Mouse (Mus musculus) liver, adult 2 months (tissue): Measurements from ENCODE around the gene Prdm16.

Experiments
- CTCF ChIP-seq: fragments of 200-500 bp; IDR thresholded peaks from 2 replicates; pipeline ENCODE4 v1.5.1; 2011; ENCODE audit warnings: low read depth, low read length, control low read depth
- POLR2A ChIP-seq: fragments of 200-500 bp; IDR thresholded peaks from 2 replicates; pipeline ENCODE4 v1.6.1; 2011; ENCODE audit warnings: low read length, control low read depth; ENCODE audit not compliant: insufficient read depth; ENCODE audit errors: extremely low read depth

GRCm38 (mm10) chr4:154601006-154601405 lies 35.7 kb downstream of the Prdm16 start:
- TF ChIP-seq CTCF (no peak), POLR2A (no peak)
